Mouse (Mus musculus) liver (tissue): ENCODE data around the gene Sv2b.

ENCODE experiments used
- DNase-seq: peaks from one replicate; pipeline ENCODE4 v3.0.0-alpha.2; 2020; ENCODE audit warnings: mixed read lengths

The Sv2b gene

DNA sequence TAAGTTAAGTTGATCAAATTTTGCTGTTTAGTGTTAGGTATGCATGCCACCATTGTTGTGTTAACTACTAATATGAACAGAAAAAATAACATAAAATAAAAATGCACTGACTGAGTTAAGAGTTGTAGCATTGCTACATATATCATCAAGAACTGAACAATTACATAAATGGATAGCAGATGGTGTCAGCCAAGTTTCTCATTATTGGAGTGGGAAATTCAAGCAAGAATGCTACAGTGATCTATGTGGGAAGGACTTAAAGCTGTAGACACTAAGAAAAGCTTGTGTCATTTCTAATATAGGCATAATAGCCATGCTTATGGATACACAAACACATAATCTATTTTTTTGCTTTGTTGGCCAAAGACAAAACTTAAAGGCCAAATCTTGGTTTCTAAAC lies 228.9 kb downstream of the Sv2b start:
- no peak for DNase-seq

GRCm38 (mm10) chr7:75077560-75078208 lies 231.4 kb downstream of the Sv2b start:
- no peak for DNase-seq
